Mouse (Mus musculus) WW6 (cell line): Measurements from ENCODE around the gene Ildr1.

Source experiments
- DNase-seq: peaks from one replicate; pipeline ENCODE4 v3.0.0-alpha.2; 2013; ENCODE audit warnings: low read depth, low spot score

The Ildr1 gene

DNA sequence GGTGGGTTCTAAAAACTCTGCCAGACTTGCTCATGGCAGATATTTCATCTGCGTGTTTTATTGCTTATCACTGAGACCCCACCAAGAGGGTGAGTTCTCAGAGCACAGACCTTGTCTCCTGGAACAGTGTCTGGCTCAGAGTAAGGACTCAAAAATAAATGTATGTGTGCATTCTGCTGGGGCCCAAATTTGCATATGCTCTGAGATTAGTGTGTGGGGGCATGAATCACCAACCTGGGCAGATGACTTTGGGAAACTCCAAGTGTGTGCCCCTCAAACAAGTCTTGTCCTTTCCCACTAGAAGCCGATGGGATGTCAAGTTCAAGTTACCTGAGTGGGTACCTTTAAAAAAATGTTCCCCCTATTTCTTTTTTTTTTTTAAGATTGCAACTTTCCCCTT lies 6.7 kb downstream of the Ildr1 start:
- DNase-seq, result no peak

DNA sequence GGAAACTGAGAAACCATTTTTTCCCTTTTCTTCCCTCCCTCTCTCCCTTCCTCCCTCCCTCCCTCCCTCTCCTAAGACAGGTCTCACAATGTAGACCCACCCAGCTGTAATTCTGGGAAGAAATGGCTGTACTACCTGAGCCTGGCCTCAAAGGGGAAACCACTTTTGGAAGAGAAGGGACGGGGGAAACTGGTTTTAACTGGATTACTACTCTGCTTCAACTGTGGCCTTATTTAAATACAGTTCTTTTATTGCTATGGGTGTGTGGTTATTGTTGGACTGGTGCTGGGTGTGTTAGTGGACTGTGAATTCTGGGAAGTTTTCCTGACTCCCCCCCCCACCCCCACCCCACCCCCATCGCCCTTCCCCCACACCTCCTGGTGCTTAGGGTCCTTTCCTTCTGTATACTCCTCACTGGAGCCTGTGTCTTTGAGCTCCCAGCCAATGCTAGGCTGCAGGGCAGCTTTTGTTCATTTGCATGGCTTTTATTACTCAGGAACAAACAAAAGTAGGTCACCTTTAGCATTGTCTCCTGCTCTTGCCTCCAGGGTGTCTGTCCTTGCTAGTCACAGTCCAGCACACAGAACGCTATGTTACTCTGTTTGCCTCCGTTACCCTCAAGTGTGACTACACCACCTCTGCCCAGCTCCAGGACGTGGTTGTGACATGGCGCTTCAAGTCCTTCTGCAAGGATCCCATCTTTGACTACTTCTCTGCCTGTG lies 14.1 kb downstream of the Ildr1 start:
- peak; percentile 50 for DNase-seq

DNA sequence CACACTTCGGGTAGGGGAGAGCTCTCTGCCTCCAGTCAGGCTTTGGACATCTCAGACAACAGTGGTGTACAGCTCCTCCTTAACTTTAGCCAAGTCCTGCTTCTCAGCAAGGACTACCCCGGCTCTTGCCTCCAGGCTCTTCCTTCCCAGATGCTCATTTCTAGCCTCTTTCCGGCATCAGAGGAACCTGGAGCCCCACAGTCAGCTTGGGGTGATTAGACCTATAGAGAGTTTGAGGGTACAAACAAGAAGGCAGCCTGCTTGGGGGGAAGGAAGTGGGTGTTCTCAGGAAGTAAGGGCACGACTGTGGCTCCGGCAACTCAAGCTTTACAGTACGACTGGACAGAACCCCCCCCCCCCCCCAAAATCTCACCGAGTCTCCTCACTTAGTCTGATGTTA lies 15.0 kb downstream of the Ildr1 start:
- no peak for DNase-seq

DNA sequence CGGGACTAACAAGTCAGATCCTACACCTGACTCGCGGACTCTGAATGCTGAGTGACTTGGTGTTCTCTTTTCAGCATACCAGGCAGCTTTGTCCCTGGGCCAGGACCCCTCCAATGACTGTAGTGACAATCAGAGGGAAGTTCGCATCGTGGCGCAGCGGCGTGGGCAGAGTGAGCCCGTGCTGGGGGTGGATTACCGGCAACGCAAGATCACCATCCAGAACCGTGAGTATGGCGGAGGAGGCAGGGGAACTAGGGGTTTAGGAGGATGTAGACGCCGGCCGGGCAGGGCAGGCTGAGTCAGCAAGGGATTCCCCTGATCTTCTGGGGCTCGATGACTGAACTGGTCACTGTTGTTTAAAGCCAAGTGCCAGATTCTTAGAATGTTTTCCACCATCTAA lies 15.6 kb downstream of the Ildr1 start:
- no peak for DNase-seq

DNA sequence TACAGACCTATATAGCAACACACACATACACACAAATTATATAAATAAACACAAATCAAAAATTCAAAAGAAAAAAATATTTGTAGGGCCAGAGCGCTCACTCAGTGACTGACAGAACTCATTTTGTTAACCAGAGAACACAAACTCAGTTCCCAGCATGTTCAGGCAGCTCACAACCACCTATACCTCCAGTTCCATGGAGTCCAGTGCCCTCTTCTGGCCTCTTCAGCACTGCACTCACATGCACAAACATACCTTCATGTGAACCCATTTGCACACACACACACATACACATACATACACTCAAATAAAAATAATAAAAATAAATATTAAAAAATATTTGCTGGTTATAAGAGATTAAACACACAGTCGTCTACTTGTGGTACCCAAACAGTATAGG lies 17.0 kb downstream of the Ildr1 start:
- no peak for DNase-seq

DNA sequence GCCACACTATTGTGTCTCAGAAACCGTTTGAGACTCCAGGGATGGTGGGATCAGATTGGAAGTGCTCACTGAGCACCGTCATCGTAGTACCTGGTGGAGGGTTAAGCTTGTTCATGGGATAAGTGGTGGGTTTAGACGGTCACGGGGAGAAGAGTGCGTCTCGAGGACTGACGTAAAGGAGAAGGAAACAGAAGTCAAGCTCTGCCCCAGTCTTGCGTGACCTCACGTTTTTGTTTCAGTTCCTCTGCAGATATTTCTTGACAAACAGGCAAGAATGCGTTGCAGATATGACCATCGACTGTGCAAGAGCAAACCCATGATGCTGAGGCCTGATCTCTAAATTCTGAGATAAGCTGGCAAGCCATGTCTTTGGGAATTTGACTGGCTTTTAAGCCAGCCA lies 18.0 kb downstream of the Ildr1 start:
- DNase-seq, result no peak

DNA sequence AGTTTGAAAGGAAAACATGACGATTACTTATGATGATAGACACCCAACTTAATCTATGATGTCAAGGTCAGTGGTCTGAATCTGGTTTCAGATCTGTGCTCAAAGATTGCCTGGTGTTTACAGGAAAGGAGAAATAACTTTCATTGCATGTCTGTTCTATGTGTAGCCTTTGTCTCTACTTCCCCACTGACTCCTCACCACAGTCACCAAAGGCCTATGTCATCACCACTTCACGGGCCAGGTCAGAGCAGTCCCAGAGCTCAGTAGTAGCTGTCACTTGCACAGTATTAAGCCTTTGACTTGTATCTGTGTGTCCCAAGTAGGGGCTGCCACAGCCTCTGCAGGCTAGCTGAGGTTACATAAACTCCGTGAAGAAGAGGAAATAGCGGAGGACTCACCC lies 23.7 kb downstream of the Ildr1 start:
- DNase-seq, result no peak

DNA sequence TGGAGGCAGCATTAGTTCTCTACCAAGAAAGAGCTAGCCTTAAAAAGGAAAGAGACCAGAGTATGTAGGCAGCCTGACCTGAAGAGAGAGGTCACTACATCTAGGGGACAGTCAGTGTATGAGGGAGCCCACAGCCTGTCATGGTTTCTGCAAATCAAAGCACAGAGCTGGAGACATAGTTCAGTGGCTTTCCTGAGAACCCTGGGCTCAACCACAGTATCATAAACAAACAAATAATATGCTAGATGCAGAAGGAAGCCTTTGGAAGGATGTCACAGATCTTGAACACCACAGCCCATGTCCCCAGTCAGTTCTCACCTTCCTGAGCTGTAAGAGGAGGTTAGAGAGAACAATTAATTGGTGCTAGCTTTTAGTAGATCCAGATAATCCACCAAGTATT lies 24.9 kb downstream of the Ildr1 start:
- DNase-seq, result no peak

DNA sequence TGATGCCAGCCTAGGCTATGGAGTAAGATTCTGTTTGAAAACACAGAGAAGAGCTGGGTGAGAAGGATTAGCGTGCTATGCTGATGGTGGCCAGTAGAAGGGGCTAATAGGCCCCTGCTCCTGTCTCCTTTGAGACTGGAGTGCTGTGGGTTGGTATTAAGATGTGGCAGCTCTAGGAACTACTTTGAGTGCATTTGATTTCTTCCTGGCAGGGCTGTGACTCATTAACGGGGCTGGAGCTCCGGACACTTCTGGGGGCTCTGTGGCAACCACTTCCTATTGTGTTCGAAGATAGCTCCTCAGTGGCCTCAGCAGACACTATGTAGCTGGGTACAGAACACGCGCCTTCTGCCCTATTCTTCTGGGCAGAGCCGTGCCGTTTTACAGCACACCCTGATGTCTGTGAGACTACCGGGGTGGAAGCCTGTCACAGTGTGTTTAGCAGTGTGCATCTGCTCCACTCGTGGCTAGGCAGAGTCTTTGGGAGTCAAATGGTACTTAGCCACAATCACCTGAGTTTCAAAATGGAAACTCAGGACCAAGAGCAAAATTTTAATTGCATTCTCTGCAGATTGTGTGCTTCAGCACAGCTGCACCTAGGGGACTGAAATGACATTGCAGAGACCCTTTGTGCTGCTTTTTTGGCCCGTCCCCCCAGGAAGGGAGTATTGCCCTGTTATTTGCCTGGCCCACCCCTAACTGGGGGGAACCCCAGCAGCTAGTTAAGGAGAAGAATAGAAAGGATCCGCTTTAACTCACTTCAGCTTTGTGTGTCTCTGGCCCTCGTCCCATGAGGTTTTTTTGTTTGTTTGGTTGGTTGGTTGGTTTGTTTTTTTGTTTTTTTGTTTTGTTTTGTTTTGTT lies 26.6 kb downstream of the Ildr1 start:
- no peak for DNase-seq

DNA sequence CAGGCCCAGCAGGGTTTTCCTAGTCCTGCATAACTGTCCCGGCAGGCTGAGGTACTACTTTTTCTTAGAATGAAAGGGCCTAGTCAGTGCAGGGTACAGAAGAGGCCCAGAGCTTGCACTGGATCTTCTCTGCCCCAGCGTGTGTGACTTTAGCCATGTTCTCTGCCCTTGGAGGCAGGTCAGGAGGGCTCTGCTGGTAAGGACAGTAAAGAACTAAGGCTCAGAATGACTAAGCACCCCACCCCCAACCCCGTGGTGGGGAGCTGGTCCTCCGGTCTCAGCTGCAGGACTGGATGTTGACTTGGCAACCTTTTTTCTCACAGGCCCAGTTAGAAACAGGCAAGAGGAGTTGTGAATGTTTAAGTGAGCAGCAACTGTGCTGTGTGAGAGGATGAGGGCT lies 29.0 kb downstream of the Ildr1 start:
- DNase-seq, result no peak

DNA sequence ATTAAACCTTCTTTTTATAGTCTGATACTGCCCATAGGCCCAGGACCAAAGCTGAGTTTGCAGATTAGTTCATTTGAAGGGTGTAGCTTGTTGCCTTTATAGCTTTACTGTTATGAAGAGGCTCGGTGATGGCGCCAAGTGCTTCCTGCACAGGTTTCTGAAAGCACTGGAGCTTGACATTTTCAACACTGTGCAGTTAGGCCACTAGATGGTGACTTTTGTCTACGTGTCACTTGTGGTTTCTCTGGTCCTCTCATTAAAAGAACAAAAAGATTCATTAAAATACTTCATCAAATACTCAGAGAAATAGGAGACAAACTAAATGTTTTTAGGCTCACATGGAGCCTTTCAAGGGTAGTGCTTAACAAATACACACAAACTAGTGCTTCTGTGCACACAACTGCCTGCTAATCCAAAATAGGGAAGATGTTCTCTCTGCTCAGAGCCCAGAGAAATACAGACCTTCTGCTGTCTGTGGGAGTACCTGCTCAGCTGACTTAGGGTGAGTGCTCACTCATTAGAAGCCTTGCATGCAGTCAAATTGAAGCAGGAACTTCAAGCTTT lies 30.2 kb downstream of the Ildr1 start:
- no peak for DNase-seq

DNA sequence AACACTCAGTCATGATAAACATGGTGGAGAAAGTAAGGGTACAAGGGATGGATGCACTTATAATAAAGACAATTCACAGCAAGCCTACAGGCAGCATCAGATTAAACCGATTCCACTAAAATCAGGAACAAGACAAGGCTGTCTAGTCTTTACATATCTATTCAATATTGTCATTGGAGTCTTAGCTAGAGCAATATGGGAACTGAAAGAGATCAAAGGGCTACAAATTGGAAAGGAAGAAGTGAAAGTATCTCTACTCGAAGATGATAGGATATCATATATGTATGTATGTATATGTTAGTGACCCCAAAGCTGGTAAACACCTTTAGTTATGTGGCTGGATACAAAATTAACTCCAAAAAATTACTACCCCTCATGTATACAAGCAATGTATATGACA lies 35.2 kb downstream of the Ildr1 start:
- no peak for DNase-seq

DNA sequence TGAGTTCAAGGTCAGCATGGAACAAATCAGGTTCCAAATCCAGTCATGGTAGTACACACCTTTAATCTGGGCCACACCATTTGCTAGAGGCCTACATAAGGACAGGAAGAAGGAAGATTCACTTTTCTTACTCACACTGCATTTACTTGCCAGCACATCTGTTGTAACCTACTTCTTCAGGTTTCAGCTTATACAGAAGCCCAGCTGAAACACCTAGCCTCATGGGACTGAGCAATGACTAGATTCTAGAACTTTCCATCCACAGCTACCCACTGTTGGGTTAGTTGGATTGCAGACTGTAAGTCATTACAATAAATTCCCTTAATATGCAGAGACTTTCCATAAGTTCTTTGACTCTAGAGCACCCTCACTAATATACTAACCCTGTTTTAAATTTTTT lies 38.8 kb downstream of the Ildr1 start:
- DNase-seq, result no peak

DNA sequence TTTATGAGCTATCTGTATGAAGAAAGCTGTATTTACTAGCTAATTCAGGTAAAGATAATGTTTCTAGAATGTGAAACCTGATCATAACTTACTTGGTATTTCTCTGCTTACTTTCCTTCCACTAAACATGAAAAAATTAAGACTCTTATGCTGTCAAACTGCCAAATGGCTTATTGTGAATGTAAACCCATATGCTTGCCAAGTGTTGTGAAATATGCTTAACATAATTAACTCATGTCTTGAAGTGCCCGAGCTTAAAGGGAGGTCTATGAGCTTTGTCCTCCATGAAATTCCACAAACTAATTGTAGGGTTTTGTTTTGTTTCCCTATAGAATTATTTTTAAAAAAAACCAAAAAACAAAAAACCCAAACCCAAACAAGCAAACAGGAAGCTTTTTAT lies 40.0 kb downstream of the Ildr1 start:
- DNase-seq, result no peak

DNA sequence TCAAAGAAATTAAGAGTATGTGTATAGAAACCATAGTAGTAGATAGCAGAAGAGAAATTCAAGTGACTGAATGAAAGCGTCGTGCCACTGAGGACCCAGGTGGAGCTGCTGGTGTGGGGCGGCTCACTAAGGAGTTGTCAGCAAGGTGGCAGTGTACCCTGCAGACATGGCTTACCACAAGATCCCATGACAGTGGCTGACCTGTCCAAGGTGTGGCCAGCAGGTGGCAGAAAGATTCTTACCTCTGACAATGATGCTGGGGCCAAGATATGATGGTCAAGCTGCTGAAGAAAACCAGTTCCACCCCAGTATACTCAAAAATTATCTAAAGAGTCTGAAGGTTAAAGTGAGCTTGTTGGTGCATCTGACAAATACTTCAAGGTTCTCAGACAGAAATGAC lies 41.6 kb downstream of the Ildr1 start:
- DNase-seq, result no peak

DNA sequence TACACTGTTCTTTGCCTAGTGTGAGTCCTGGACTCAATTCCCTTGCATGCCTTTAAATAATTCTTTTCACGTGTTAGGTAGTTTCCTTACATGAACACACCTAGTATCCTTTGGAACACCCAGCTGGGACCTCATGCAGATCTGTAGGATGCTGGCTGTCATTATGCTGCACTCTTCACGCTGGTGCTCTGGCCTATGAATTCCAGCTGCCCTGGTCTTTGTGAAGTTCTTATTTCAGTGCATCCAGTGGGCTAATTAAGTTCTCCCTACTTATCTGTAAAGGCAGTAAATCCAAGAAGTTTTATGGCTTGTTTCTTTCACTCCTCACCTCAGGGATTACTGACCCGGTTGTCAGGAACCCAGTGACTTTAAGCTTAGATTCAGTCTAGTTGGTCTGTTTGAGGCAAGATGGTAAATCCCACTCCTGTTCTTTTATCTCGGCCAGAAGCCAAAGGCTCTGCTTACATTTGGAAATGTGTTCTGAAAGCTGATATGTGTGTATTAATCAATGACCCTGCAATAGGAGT lies 45.7 kb downstream of the Ildr1 start:
- no peak for DNase-seq

DNA sequence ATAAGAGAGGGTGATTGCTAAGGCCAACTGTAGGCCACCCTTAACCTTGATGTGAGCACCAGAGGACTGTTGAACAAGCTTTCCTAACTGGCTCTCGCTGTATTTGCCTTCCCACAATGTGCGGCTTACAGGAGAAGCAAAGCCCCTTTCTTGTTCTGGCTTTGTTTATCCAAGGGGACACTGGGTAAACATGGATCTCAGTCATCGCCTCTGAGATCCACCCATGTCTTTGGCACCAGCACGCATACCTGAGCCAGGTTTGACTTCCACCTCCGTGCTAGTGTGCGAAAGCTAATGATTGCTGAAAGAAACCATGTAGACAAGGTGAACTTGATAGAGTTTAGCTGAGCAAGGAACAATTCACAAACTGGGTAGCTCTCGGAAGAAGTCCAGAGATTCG lies 49.8 kb downstream of the Ildr1 start:
- DNase-seq, result no peak

DNA sequence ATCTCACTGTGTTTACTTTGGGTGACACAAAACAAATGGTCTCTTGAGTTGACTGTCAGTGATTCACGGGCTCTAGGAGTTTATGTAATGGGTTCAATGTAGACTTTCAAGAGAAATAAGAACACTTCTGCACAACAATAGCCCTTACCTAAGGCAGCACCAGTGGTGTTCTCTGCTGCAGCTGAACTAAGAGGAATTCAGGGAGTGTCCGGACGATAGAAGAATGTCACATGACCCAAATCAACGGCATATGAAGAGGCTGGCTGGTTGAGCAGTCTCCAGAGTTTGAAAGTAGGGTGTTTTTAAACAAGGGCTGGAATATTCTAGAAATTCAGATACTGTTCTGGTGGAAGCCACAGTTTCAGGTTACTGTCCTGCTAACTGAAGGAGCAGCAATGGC lies 53.3 kb downstream of the Ildr1 start:
- no peak for DNase-seq

DNA sequence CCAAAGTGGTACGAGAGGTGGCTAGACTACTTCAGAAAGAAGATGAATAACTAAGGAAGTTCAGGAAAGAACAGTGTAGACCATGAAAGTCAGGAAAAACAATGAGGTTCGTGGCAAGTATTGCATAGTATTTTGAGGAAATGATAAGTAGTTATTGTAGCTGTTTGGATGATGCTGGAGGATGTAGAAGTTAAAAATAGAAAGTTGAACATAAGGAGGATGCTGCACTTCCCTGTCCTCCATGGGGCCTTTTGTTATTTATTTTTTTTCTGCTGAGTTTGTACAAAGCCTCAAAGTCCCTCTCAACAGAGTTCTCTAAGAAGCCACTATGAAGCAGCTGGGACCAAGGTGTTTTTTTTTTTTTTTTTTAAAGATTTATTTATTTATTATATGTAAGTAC lies 54.0 kb downstream of the Ildr1 start:
- DNase-seq, result no peak

DNA sequence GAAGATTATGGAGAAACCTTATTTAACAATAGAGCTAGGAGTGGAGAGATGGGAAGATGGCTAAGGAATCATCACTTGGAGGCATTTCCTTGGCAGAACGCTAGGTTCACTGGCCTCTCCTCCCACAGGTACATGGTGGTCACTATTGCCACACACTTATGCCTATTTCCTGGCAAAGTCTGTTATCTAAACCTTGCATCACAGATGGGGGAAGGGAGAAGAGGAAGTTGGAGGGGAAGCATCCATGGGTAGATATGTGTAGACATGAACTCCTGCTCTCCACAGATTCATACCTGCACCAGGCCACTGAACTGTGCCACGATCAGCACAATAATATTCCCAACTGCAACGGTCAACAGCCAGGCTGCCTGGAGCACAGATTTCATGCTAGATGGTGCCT lies 58.2 kb downstream of the Ildr1 start:
- DNase-seq, result no peak

DNA sequence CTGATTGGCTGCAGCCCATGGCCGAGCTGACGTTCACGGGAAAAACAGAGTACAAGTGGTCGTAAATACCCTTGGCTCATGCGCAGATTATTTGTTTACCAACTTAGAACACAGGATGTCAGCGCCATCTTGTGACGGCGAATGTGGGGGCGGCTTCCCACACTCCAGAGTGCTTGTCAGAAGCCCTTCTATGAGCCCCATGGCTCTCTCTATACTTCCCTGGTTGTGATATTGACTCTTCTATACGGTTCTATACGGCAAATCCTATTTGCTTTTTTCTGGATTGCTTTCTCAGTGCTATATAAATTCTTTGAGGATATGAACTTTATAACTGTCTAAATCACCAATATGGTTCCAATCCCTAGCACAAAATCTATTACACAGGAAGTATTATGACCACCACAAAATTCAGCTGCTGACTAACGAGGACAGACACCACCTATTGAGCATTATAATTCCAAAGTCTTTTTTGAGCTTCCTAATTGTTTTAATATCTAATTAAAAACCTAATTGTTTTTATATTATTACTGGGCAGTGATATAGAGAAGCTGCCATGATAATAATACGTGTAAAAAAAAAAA lies 76.5 kb downstream of the Ildr1 start:
- no peak for DNase-seq

DNA sequence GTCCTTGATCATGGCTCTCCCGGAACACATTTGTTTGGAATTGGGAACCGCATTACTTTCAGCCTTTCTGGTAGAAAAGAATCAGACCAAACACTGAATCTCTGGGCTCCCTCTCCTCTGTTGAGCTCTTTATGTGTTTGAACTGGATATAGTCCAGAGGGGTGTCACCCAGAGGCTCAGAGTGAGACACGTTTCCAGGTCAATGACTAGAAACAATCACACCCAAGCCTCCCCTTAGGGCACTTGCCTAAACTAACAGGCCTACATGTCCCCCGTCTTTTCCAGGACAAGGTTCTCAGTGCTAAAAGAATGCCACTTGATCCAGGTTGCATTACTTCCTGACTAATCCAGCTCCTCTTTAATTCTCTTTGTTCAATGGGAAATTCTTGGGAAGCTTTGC lies 77.1 kb downstream of the Ildr1 start:
- DNase-seq, result no peak
